Mouse (Mus musculus) lung, postnatal 25 days (tissue): ENCODE measurements at regions not wholly inside any gene's neighbourhood (a gene's known extent, or its start where the extent isn't known, plus 50 kb on each side); places are given as distances from the start of the nearest gene placed in this dataset.

ENCODE experiments used
- DNase-seq: peaks from one replicate; pipeline ENCODE4 v3.0.0; 2022; ENCODE audit warnings: low spot score

- DNase-seq, result no peak
Measured at GRCm38 (mm10) chr5:18080761-18081160, 118.4 kb downstream of the Gnat3 start.

- DNase-seq, result no peak
Measured at GRCm38 (mm10) chr5:18082219-18082618, 119.9 kb downstream of the Gnat3 start.

- DNase-seq, result no peak
Measured at GRCm38 (mm10) chr5:18083789-18084188, 121.4 kb downstream of the Gnat3 start.

GRCm38 (mm10) chr5:18085456-18085855, 123.1 kb downstream of the Gnat3 start:
- no peak for DNase-seq

GRCm38 (mm10) chr5:18087919-18088445, 125.6 kb downstream of the Gnat3 start:
- peak; percentile 60 for DNase-seq

GRCm38 (mm10) chr5:18089956-18090355, 127.6 kb downstream of the Gnat3 start:
- no peak for DNase-seq

GRCm38 (mm10) chr5:18114905-18115689, 152.7 kb downstream of the Gnat3 start:
- no peak for DNase-seq

GRCm38 (mm10) chr5:18135794-18136678, 173.7 kb downstream of the Gnat3 start:
- no peak for DNase-seq

- DNase-seq, result no peak
Measured at GRCm38 (mm10) chr5:18137450-18138061, 175.2 kb downstream of the Gnat3 start.

- DNase-seq, result no peak
Measured at GRCm38 (mm10) chr5:18152241-18152640, 189.9 kb downstream of the Gnat3 start.

- no peak for DNase-seq
Measured at GRCm38 (mm10) chr5:18153703-18154102, 191.4 kb downstream of the Gnat3 start.

GRCm38 (mm10) chr5:18163515-18163914, 196.6 kb downstream of the Gnai1 start:
- no peak for DNase-seq

- no peak for DNase-seq
Measured at GRCm38 (mm10) chr5:18177810-18178209, 182.3 kb downstream of the Gnai1 start.

GRCm38 (mm10) chr5:18211395-18212057, 148.6 kb downstream of the Gnai1 start:
- no peak for DNase-seq
